Mouse (Mus musculus) neural tube, embryonic 10.5 days (tissue): ENCODE results near the gene Tnip1.
"Not testable (repeated sequence)": the region's sequence is repeated elsewhere in the genome, so short reads cannot be mapped to it uniquely, and the experiment has no call there.

Experiments used
- DNase-seq: peaks from one replicate; pipeline ENCODE4 v3.0.0-alpha.2; 2017; ENCODE audit warnings: low spot score; ENCODE audit errors: extremely low spot score

Gene Tnip1

DNA sequence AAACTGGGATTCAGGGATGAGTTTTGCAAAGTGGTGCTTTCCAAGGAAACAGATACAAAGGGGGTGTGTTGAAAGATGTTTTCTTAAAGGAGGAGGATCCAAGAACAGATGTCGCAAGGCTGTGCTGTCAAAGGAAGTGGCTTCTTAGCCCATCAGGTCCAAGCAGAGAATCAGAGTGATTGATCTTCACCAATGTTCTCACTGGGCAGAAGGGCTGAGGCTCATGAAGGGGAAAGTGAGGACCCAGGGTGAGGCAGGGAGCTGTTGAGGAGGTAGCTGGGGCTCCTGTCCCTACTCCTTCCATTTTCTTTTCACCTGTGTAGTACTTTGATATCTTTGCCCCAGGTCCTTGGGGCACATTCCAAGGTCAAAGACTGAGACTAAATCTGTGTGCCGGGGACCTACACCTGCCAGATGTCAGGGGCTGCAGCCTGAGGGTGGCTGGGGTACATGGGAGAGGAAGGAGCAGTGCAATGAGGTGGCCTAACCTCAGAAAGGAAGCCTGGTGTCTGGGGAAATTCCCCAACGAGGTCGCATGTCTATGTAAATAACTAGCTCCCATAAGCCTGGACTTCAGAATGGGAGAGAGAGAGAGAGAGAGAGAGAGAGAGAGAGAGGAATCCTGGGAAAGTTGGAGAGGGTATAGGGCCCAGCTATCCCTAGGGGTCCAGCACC, 9.5 kb upstream of the Tnip1 start:
- DNase-seq = no peak

DNA sequence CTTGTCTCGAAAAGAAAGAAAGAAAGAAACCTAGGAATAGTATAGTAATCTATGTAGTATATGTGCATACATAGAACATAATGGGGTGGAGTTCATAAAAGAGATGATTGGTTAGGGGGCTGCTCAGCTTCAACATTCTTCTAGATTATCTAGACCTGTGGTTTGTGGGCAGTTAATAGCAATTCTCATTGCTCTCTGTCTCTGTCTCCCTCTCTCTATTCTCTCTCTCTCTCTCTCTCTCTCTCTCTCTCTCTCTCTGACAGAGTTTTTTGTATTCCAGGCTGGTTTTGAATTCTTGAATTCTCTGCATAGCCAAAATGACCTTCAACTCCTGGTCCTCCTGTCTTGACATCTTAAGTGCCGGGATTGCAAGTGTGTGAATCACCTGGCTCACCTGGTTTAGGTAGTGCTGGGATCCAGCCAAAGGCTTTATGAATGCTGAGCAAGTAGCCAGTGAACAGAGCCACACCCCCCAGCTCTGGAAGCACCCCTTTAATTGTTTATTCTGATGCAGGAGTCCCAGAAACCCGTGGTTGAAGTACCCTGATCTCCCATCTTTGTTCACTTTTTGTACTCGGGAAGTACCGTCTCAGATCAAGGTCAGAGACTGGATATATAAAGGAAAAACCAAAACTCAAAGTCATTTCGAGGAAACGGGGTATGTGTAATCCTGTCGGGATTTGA, 8.8 kb upstream of the Tnip1 start:
- DNase-seq = no peak

DNA sequence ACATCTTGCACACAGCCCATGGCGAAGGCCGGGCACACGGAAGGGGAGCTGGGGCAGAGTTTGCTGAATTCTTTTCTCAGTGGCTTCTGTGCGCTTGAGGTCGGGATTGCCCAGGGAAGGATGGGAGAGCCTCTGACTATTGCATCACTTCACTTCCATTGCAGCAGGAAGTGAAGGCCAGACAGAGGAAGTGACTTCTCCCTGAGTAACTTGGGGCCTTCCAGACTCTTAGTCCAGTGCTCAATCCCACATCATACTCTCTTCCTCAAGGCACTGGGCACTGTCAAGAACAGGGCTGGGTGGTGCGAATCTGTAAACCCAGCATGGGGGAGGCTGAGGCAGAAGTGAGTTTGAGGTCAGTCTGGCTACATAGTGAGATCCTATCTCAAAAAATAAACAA, 2.5 kb upstream of the Tnip1 start:
- no peak for DNase-seq

- DNase-seq = no peak
Observed at GRCm38 (mm10) chr11:54961921-54962320, 796 bp downstream of the Tnip1 start.

DNA sequence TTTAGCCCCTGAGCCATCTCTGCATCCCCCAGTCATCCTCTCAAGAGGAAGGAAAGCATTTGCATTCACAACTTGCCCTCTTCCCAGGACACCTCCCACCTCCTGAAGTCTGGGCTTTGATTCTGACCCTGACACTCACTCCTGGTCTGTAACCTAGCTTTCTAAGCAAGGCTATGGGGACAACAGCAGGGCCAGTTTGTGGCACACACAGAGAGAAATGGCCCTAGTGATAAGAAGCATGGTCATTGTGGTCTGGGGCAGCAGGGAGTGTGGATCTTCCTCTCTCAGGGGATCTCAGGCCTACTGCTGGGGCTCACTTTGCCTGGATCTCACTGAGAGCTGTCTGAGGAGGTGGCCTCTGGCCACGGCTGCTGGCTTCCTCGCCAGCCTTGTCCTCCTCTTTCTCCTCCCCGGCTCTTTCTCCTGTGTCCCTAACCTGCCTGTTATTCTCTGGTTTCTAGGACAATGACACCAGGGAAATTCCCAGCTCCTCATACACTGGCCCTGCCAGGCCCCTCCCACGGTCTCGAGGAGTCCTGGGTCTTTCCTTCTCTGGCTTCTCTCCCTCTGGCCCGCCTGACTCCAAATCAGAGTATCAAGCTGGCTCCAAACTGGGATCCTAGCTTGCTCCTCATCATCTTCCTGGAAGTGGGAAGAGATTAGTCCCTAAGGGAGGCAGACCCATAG, 1.4 kb downstream of the Tnip1 start:
- no peak for DNase-seq

DNA sequence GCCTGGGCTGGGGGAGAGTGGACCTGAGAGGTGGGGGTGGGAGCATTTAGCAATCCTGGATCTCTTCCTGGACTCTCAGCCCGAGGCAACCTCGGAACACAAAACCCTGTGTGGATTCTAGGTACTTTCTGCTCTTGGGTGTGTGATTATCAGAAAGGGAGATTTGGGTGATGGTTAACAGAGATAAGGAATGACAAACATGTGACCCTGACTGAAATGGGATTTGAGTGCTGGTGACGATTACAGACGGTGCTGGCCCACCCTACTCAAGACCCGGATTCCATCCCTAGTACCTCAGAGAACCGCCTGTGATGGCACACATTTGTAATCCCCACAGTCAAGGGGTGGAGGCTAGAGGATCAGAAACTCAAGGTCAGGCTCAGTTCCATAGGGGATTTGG, 2.5 kb downstream of the Tnip1 start:
- DNase-seq = no peak

- DNase-seq = no peak
Observed at GRCm38 (mm10) chr11:54958571-54959073, 4.1 kb downstream of the Tnip1 start.

GRCm38 (mm10) chr11:54957708-54958107, 5.0 kb downstream of the Tnip1 start:
- DNase-seq = not testable (repeated sequence)

- DNase-seq = no peak
Observed at GRCm38 (mm10) chr11:54956912-54957311, 5.8 kb downstream of the Tnip1 start.

DNA sequence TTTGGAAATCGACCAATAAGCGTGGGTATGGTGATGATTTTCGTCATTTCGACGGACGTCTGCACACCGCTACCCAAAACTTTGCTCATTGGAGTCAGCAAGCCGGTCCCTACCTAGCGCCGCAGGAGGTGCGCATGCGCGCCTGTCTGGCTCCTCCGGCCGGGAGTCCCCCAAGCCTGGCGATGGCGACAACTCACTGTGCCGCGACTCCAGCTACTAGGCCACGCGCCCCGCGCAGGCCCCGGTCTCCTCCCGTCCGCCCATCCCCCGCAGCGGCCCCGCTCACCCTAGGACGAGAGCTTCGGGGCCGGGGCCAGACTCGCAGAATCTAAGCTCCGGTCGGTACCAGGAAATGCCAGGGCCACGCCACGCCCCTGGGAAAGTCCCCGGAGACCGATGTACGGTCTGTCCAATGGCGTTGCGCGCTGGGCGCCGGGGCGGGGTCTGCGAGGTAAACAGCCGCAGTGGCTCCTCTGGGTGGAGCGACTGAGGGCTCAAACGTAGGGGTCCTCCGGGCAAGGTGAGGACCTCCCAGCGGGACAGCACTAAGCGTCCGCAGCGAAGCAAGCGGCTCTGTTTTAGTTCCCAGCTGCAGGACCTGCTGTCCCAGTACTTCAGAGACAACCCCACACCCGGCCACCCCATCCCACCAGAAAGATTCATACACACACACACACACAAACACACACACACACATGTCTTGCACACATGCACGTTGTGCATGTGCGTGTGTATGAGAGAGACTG, 6.8 kb downstream of the Tnip1 start:
- peak; percentile 99 for DNase-seq

DNA sequence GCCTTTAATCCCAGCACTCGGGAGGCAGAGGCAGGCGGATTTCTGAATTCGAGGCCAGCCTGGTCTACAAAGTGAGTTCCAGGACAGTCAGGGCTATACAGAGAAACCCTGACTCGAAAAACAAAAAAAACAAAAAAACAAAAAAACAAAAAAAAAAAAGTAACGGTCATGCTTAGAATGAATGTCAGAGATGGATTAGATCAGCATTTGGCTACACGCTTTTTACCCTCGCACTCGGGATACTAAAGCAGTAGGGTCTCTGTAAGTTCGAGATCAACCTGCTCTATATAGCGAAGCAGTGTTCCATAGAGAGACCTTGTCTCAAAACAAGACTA, 7.3 kb downstream of the Tnip1 start:
- DNase-seq = not testable (repeated sequence)

- no peak for DNase-seq
Observed at GRCm38 (mm10) chr11:54954716-54955115, 8.0 kb downstream of the Tnip1 start.

DNA sequence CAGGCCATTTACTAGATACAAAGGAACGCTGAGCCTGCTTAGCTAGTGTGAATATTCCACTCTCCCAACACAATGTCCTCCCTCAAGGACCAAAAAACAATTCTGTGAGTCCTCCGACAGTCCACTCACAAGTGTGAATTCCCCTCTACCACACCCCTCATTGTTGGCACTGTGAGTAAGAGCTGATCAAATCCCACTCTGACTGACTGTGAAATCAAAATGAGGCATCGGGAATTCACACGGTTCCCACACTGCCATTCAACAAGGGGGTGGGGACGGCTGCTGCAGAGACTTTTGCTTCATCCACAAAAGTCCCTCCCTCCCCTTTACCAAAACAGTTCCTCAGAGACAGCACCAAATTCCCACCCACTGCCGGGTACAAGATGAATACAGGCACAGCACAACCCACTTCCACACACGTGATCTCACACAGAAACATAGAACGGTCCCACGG, 8.7 kb downstream of the Tnip1 start:
- DNase-seq = no peak

GRCm38 (mm10) chr11:54952651-54953050, 10.1 kb downstream of the Tnip1 start:
- no peak for DNase-seq

GRCm38 (mm10) chr11:54950684-54951083, 12.0 kb downstream of the Tnip1 start:
- DNase-seq = no peak

DNA sequence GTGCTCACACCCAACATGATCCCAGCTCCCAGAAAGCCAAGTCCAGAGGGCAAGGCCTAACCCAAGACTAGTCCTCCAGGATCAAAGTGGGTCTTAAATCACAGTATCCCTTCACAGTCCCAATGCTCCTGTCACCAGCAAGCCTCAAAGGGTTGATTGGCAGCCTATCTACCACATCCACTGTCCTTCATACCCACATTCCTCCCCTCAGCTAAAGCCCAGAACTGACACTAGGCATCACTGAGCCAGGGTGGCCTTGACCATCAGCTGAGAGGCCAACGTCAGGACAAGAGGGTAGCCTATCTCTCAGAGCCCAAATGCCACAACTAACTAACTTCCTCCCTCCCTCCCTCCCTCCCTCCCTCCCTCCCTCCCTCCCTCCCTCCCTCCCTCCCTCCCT, 13.0 kb downstream of the Tnip1 start:
- DNase-seq = no peak

DNA sequence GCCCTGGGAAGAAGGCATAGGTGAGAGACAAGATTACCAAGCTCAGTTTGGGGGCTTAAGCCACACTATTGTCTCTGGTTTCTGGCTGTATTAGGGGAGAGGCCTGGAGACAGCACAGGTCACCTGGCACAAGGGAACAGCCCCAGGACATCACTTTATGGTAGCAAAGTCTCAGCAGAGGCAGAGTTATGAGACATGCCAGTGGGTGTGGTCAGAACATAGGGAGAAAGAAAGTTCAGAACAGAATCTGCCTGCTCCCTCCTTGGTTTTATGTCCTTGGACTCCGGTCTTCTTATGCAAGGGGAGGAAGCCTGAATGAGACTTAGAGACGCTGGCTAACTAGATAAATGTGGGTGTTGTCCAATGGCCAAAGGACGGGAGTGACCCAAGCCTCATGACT, 18.0 kb downstream of the Tnip1 start:
- no peak for DNase-seq

GRCm38 (mm10) chr11:54940056-54940455, 22.7 kb downstream of the Tnip1 start:
- no peak for DNase-seq

- no peak for DNase-seq
Observed at GRCm38 (mm10) chr11:54939501-54939900, 23.2 kb downstream of the Tnip1 start.

DNA sequence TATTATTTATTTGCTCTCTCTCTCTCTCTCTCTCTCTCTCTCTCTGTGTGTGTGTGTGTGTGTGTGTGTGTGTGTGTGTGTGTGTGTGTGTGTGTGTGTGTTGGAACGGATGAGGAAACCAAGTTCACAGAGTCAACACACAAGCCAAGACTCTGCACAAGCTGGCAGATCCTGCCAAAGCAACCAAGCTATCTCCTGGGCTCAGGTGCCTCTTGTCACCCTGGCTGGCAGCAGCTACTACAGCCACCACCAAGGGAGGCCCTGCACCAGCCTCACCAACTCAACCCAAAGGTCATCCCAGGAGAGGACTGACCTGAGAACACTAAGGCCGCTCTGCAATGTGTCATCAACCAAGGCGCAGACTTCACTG, 26.0 kb downstream of the Tnip1 start:
- DNase-seq = no peak

DNA sequence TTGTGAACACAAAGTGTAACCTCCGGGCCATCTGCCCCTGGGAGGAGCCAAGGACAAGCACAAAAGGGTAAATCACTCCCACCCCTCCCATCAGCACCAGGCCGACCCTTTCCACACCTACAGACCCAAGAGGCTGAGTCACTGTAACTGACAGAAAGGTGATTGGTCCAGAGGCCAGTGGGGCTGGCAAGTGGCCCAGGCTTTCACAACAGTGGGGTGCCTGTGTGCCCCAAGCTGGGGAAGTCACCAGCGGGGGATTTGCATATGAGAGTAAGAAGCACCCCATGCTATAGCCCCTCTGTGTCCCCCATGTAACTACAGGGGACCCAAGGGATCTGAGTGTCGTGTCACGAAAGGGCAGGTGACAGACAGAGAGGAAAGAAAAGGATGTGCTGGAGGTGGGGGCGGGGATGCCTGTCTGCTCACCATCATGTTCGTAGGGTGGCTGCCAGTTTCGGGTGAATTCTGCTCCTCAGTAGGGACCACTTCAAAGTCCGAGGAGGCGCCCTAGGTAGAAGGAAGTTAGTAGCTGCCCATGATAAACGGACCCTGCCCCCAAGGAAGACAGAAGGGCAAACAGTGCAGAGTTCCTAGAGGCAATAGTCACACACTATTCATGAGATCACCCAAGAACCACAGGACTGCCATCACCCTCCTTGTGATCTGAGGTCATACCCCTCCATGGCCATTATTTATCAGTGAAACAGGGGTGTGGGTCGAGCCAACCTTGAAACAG, 26.5 kb downstream of the Tnip1 start:
- no peak for DNase-seq
